Mouse (Mus musculus): ENCODE measurements at regions not wholly inside any gene's neighbourhood (a gene's known extent, or its start where the extent isn't known, plus 50 kb on each side); places are given as distances from the start of the nearest gene placed in this dataset.

DNA sequence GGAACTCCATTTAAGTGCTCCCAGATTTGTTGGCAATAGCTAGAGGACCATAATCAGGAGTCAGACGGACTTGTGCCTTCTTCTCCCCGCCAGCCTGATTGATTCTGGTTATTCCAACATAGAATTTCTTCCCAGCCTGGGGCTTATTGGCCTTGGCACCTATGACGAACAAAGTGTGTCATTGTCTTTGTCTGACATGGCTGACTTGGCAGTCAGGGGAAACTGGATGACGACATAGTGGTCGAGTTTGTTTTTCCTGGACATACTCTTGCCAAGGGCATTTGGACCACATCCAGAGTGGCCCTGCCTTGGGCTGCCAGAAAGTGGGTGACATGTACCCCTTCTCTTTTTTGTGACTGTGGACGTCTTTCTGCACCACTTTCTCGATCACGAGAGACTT, 254.1 kb downstream of the Lmx1a start:
- Histone ChIP-seq H3K27me3 (replicated peaks) (no peaks in the 10 kb centered on the region), H3K27ac (ENCODE audit: poor library complexity, severe bottlenecking) (no peak overlapping the region), H3K9me3 (replicated peaks) (no peaks in the 10 kb centered on the region), H3K36me3 (no peaks in the 10 kb centered on the region), H3K4me1 (replicated peaks) (no peaks in the 10 kb centered on the region), H3K4me3 (no peak overlapping the region), H3K9ac (no peak overlapping the region), H3K4me2 (no peak overlapping the region)
- ATAC-seq (ENCODE audit: insufficient number of reproducible peaks, low FRiP score): no peak
- 69% methylated on average over 8 of the region's 8 CpGs for WGBS

DNA sequence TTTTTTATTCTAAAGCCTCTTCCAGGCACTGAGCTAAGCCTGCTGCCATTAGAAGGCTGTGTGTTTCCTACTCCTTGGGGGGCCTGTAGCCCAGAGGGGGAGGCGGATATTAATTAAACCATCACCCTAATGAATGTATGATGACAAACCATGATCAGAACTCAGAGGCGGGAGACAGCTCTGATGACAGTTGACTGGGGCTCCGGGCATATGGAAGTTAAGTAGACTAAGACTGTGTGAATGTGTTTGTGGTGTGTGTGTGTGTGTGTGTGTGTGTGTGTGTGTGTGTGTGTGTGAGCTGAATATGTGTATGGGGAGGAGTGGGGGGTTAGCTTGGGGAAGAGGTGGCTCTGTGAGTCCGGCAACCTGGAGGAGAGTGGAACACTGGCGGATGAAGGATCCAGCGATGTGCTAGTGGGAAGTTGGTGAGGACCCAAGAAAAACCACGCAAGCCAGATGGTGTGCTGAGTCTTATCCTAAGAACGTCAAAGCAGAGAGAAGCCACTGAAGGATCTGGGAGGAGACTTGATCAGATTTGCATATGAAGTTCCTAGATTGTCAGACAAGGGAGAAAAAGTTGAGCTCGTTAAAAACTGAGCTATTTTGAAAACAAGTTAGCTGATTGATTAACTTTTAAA, 256.7 kb downstream of the Lmx1a start:
- H3K4me3 ChIP-seq: no peak overlapping the region
- no peak overlapping the region for H3K4me2 ChIP-seq
- no peak for ATAC-seq (ENCODE audit: insufficient number of reproducible peaks, low FRiP score)
- H3K9me3 ChIP-seq (replicated peaks): no peaks in the 10 kb centered on the region
- no peak overlapping the region for H3K27ac ChIP-seq (ENCODE audit: poor library complexity, severe bottlenecking)
- no peaks in the 10 kb centered on the region for H3K36me3 ChIP-seq
- no peak overlapping the region for H3K9ac ChIP-seq
- no peaks in the 10 kb centered on the region for H3K27me3 ChIP-seq (replicated peaks)
- no peaks in the 10 kb centered on the region for H3K4me1 ChIP-seq (replicated peaks)
- WGBS: 65% methylated on average over 9 of the region's 9 CpGs

DNA sequence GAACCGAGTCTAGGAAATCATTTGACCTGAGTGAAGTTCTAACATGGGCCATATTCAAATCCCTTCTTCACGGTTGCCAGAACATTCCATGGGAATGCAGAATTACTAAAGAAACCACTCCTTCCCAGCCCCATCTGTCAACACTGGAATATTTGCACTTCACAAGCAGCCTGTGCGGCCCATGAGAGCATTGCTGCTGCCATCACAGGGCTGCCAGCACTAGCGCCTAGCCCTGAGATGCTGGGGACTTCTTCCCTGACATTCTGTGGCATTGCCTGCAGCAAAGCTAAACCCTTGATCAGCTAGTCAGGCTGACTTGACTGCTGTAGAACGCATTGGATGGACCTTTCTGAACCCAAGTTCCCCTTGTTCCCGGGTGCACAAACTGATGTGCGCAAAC, 258.8 kb downstream of the Lmx1a start:
- no peaks in the 10 kb centered on the region; the same call in 1 of the 2 replicates for H3K9me3 ChIP-seq (replicated peaks)
- no peaks in the 10 kb centered on the region for H3K27me3 ChIP-seq (replicated peaks)
- H3K27ac ChIP-seq (ENCODE audit: poor library complexity, severe bottlenecking): no peak overlapping the region
- ATAC-seq (ENCODE audit: insufficient number of reproducible peaks, low FRiP score): no peak
- no peaks in the 10 kb centered on the region for H3K4me1 ChIP-seq (replicated peaks)
- H3K36me3 ChIP-seq: no peaks in the 10 kb centered on the region
- H3K4me2 ChIP-seq: no peak overlapping the region
- no peak overlapping the region for H3K4me3 ChIP-seq
- no peak overlapping the region for H3K9ac ChIP-seq
- 71% methylated on average over 7 of the region's 7 CpGs for WGBS

DNA sequence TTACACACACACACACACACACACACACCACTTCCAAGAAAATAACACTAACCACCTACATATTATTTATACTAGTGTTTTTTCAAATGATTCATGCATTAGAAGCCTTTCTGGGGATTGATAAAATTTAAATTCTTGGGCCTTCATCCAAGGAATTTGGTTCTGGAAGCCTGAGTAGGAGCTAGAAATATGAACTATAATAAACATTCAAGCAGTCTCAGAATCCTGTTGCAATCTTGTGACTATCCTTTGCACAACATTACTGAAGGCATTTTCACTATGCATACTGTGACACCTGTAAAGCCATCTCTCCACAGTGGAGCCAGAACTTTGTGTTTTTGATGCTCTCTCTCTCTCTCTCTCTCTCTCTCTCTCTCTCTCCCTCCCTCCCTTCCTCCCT, 262.7 kb downstream of the Lmx1a start:
- no peak for ATAC-seq (ENCODE audit: insufficient number of reproducible peaks, low FRiP score)
- no peak overlapping the region for H3K27ac ChIP-seq (ENCODE audit: poor library complexity, severe bottlenecking)
- H3K27me3 ChIP-seq (replicated peaks): no peaks in the 10 kb centered on the region
- no peaks in the 10 kb centered on the region; the same call in 1 of the 2 replicates for H3K9me3 ChIP-seq (replicated peaks)
- no peak overlapping the region for H3K4me3 ChIP-seq
- H3K4me2 ChIP-seq: no peak overlapping the region
- H3K4me1 ChIP-seq (replicated peaks): no peaks in the 10 kb centered on the region
- no peaks in the 10 kb centered on the region for H3K36me3 ChIP-seq
- no peak overlapping the region for H3K9ac ChIP-seq

DNA sequence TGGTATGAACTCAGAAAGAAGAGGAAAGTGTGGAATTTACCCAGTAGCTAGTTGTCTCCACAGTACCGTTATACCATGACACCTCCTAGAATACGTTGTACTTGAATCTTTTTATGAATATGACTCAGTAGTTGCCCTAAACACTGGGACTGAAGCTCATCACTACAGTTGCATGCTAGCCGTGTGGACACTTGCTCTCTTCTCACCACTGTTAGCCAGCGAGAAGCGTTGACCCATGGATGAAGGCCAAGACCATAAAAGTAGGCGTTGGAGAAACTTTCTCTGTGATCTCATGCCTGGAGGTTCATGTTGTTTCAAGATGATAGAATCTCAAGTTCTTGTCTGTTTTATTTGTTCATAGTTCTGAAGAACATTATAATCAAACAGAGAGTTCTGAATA, 269.5 kb downstream of the Lmx1a start:
- no peak overlapping the region for H3K9ac ChIP-seq
- no peak for ATAC-seq (ENCODE audit: insufficient number of reproducible peaks, low FRiP score)

DNA sequence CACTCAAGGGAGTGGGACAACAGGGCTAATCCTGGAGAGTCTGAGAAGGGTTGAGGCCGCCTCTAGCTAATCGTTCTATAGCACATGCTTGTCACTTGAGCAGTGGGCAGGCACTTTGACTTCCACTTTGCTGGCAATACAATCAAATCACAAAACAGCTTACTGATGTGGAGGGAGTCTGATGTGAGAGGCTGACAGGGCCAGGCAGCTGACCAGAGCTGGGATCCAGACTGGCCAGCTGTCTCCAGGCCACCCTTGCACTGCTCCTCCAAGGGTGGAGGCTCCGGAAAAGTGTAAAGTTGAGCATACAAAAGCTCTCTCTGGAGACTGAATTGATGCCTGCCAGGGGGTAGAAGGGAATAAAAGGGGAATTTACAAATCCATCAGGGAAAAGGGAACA, 280.5 kb downstream of the Lmx1a start:
- Histone ChIP-seq H3K9ac (no peak overlapping the region), H3K36me3 (no peaks in the 10 kb centered on the region), H3K4me2 (no peak overlapping the region), H3K4me1 (replicated peaks) (no peaks in the 10 kb centered on the region), H3K4me3 (no peak overlapping the region), H3K27ac (ENCODE audit: poor library complexity, severe bottlenecking) (no peak overlapping the region), H3K9me3 (replicated peaks) (no peaks in the 10 kb centered on the region), H3K27me3 (replicated peaks) (no peaks in the 10 kb centered on the region)
- no peak for ATAC-seq (ENCODE audit: insufficient number of reproducible peaks, low FRiP score)
- 78% methylated on average over 3 of the region's 3 CpGs for WGBS

More for the DNA sequence above, 269.5 kb downstream of the Lmx1a start:
- no peaks in the 10 kb centered on the region for H3K36me3 ChIP-seq
- no peak overlapping the region for H3K27ac ChIP-seq (ENCODE audit: poor library complexity, severe bottlenecking)
- H3K9me3 ChIP-seq (replicated peaks): no peaks in the 10 kb centered on the region
- H3K4me3 ChIP-seq: no peak overlapping the region
- WGBS: 87% methylated on average over 6 of the region's 6 CpGs
- H3K4me2 ChIP-seq: no peak overlapping the region
- H3K4me1 ChIP-seq (replicated peaks): no peaks in the 10 kb centered on the region
- no peaks in the 10 kb centered on the region for H3K27me3 ChIP-seq (replicated peaks)

DNA sequence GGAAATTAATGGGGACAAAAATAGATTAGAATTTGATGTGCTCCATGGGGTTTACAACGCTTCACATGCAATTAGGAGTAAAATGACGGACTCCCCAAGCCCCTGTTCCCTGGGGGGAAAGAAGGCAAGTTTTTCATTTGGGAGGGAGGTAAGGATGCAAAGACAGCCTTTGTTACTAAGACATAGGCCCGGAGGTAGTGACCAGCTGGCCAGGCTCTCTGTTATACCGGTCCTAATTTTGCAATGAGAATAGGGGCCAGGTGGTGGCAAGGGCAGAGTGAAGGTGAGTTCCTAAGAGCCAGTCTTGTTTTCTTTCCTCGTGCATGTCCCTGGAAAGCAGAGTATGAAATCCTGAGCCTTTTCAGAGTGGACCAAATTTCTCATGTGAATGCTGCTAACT, 280.9 kb downstream of the Lmx1a start:
- H3K27ac ChIP-seq (ENCODE audit: poor library complexity, severe bottlenecking): no peak overlapping the region
- 79% methylated on average over 5 of the region's 5 CpGs for WGBS
- no peak for ATAC-seq (ENCODE audit: insufficient number of reproducible peaks, low FRiP score)
- no peaks in the 10 kb centered on the region for H3K36me3 ChIP-seq
- H3K4me1 ChIP-seq (replicated peaks): no peaks in the 10 kb centered on the region
- no peak overlapping the region for H3K9ac ChIP-seq
- no peaks in the 10 kb centered on the region for H3K27me3 ChIP-seq (replicated peaks)
- H3K4me2 ChIP-seq: no peak overlapping the region
- H3K9me3 ChIP-seq (replicated peaks): no peaks in the 10 kb centered on the region
- H3K4me3 ChIP-seq: no peak overlapping the region

DNA sequence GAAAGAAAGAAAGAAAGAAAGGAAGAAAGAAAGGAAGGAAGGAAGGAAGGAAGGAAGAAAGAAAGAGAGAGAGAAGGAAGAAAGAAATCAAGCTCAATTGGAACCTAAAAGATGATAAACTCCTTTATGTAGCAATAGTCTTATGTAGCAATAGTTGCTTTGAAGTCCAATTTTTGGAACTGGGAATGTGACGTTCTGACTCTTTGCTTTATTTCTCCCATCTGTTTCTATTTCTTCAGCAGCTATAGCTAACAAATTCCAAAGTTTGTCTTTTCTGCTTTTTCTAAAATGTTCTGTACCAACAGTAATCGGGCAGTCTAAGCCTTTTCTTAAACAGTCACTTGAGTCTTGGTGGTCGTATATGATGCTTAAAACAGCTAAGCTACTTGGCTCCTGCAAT, 287.7 kb downstream of the Lmx1a start:
- 72% methylated on average over 3 of the region's 3 CpGs for WGBS
- H3K36me3 ChIP-seq: no peaks in the 10 kb centered on the region
- H3K4me3 ChIP-seq: no peak overlapping the region
- no peak for ATAC-seq (ENCODE audit: insufficient number of reproducible peaks, low FRiP score)
- no peaks in the 10 kb centered on the region for H3K4me1 ChIP-seq (replicated peaks)
- no peaks in the 10 kb centered on the region for H3K27me3 ChIP-seq (replicated peaks)
- no peaks in the 10 kb centered on the region for H3K9me3 ChIP-seq (replicated peaks)
- H3K9ac ChIP-seq: no peak overlapping the region
- no peak overlapping the region for H3K4me2 ChIP-seq
- no peak overlapping the region for H3K27ac ChIP-seq (ENCODE audit: poor library complexity, severe bottlenecking)

DNA sequence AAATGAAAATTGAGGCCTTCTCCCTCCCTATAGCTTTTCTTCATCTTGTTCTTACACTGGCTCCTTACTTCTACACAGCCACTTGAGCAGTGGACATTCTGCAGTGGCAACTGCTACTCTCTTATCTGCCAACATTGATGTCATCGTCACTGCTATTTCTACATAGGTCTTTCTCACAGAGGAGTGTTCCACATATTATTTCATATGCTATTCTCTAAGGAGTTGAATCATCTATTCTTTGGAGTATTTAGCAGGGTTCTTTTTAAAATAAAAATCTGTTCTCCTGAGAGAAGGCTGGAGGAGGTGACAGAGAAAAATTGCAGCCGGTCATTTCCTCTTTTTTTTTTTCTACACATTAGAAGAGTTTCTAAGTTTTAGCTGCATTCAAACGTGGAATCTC, 290.1 kb downstream of the Lmx1a start:
- Histone ChIP-seq H3K9ac (no peak overlapping the region), H3K4me1 (replicated peaks) (no peaks in the 10 kb centered on the region), H3K9me3 (replicated peaks) (no peaks in the 10 kb centered on the region), H3K36me3 (no peaks in the 10 kb centered on the region), H3K27me3 (replicated peaks) (no peaks in the 10 kb centered on the region), H3K27ac (ENCODE audit: poor library complexity, severe bottlenecking) (no peak overlapping the region), H3K4me2 (no peak overlapping the region), H3K4me3 (no peak overlapping the region)
- 62% methylated on average over 3 of the region's 3 CpGs for WGBS
- no peak for ATAC-seq (ENCODE audit: insufficient number of reproducible peaks, low FRiP score)

DNA sequence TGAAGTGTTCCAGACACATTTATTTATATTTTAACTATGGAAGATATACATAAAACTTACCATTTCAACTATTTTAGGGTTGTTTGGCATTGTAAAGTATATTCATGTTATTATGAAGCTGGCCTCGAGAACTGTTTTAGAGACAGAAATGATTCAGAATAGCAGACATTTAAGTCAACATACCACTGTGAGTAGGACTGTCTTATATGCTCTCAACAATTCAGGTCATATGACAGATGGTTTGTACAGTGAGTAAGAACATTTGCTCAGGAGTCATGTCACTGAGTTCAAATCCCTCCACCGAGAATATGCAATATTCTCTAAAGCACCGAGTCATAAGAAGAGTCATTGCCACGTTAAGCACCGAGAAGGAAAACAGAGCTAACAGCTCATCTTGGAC, 290.6 kb downstream of the Lmx1a start:
- H3K27me3 ChIP-seq (replicated peaks): no peaks in the 10 kb centered on the region
- no peaks in the 10 kb centered on the region for H3K9me3 ChIP-seq (replicated peaks)
- H3K36me3 ChIP-seq: no peaks in the 10 kb centered on the region
- no peaks in the 10 kb centered on the region for H3K4me1 ChIP-seq (replicated peaks)
- H3K9ac ChIP-seq: no peak overlapping the region
- no peak overlapping the region for H3K27ac ChIP-seq (ENCODE audit: poor library complexity, severe bottlenecking)
- no peak for ATAC-seq (ENCODE audit: insufficient number of reproducible peaks, low FRiP score)
- 85% methylated on average over 5 of the region's 5 CpGs for WGBS
- no peak overlapping the region for H3K4me2 ChIP-seq
- no peak overlapping the region for H3K4me3 ChIP-seq

DNA sequence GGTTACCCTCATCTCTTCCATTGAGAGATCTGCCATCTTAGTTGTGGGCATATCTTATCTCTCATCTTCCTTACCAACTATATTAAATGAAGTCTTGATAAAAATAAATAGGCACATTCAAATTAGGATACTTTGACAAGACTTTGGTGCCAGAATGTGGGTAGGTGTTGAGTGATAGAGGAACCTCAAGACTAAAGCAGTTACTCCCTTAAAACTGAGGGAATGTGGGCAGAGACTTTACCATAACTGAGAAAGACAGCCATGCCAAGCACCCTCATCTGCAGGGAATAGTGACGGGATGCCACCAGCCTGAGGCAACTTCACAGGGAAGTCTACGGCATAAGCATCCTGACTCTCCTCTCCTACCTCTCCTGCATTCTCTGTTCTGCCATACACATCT, 292.3 kb downstream of the Lmx1a start:
- Histone ChIP-seq H3K36me3 (no peaks in the 10 kb centered on the region), H3K9me3 (replicated peaks) (no peaks in the 10 kb centered on the region), H3K4me2 (no peak overlapping the region), H3K4me1 (replicated peaks) (no peaks in the 10 kb centered on the region), H3K27ac (ENCODE audit: poor library complexity, severe bottlenecking) (no peak overlapping the region), H3K27me3 (replicated peaks) (no peaks in the 10 kb centered on the region), H3K4me3 (no peak overlapping the region), H3K9ac (no peak overlapping the region)
- ATAC-seq (ENCODE audit: insufficient number of reproducible peaks, low FRiP score): no peak
- WGBS: 84% methylated on average over 2 of the region's 2 CpGs

DNA sequence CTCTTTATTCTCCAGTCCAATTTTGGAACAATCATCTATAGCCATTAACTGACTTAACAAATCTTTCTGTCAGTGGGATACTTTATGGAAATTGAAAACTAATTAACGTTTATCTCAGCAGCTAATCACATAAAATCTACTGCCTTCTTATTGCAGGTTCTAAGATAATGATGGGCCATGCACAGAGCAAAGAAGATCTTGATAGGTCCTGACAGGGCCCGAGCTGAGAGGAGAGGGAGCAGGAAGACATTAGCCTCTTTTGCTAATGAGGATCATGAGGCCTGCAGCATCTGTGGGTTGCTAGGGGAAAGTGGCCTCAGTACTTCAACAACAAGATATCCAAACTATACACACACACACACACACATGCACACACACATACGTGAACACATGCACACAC, 318.4 kb downstream of the Lmx1a start:
- H3K4me2 ChIP-seq: no peak overlapping the region
- no peaks in the 10 kb centered on the region for H3K4me1 ChIP-seq (replicated peaks)
- no peak for ATAC-seq (ENCODE audit: insufficient number of reproducible peaks, low FRiP score)
- H3K27ac ChIP-seq (ENCODE audit: poor library complexity, severe bottlenecking): no peak overlapping the region
- no peaks in the 10 kb centered on the region for H3K36me3 ChIP-seq
- 77% methylated on average over 3 of the region's 3 CpGs for WGBS
- H3K9ac ChIP-seq: no peak overlapping the region
- peaks cover 9% of the 10 kb centered on the region; the same call in 1 of the 2 replicates for H3K9me3 ChIP-seq (replicated peaks)
- H3K27me3 ChIP-seq (replicated peaks): no peaks in the 10 kb centered on the region
- H3K4me3 ChIP-seq: no peak overlapping the region
